Comparison of ENCODE assay signal across 19 mouse cellular contexts in the genomic region with DNA sequence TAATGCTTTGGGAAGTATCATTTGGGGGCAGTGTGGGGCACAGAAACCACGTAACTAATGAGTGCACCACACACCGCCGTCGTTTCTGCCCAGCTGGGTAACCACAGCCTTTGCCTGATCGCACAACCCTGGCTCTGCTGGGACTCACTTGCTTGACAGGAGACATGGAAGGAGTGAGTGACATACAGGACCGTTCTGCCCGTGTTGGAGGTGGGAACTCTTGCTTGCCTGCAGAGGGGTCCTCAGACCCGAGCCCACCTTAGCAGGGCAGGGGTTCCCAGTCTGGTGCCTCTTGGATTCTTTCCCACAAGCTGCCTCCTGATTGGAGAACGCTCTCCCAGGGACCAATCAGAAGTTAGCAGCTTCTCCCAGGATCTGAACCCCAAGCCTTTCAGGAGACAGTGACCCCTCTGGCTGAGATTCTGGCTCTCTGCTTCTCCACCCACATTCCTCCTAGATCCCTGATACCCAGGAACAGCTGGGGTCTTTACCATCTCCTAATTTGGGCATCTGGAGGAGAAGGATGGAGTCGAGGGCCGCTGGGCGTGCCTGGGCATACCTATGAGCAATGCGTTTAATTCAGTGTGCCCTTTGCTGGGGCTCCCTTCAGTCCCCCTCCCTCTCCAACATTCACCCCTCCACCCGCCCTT. TPM values are rescaled to one million over a fixed set of nuclear protein-coding genes. Genes with fewer than 3 reads are reported as not detected.
DNase-seq lines count a peak whose midpoint lies in the region; ATAC-seq and TF ChIP-seq lines count a peak whose summit lies in the region.
"Had no signal": no experiment of that assay in that cellular context is flagged by ENCODE, and none has a peak within 500 bp of the region (broad histone marks: within the 10 kb centered on the region; RNA-seq: fewer than 3 reads in every experiment).

No protein-coding gene starts in this region.

- peak; percentile 8 for DNase-seq in gastrocnemius, postnatal 10 days
- DNase-seq in gastrocnemius, postnatal 14 days, result no peak
- peak; percentile 1 for DNase-seq in right cerebral cortex, postnatal 4 days
- DNase-seq in right cerebral cortex, postnatal 14 days, result no peak
- DNase-seq in liver, result peak; percentile 7
- DNase-seq in stomach, postnatal 0 days (ENCODE audit: low spot score), result peak; percentile 12
- no peak for DNase-seq in layer of hippocampus, adult 11-12 months (ENCODE audit: low spot score)
- DNase-seq in heart, postnatal 10 days, result no peak
- DNase-seq: cerebellum, adult 11 months; cerebellum, postnatal 36 days; kidney, postnatal 4 days; lung, postnatal 10 days had no signal

- peaks cover 7% of the 10 kb centered on the region; the same call in 1 of the 2 replicates for H3K4me1 ChIP-seq in stomach, postnatal 0 days (replicated peaks; ENCODE audit: control insufficient read depth, insufficient read depth)

- intact Hi-C loops in gastrocnemius, postnatal 14 days (cut with DNase I; ENCODE audit: low total_unique reads), result loop anchor here (5.0 kb wide), 2 partner anchors 52 to 83 kb away; no protein-coding TSS in a partner anchor
- intact Hi-C loops in heart, postnatal 10 days (cut with DNase I), result loop anchor here (5.0 kb wide), 1 partner anchor 93 kb away; the partner anchor contains the start of gene Padi3

- no peak overlapping the region for H3K4me2 ChIP-seq in stomach, postnatal 0 days (replicated peaks; ENCODE audit: low read depth)

- no peak for TF ChIP-seq EP300 in stomach, postnatal 0 days (optimal IDR thresholded peaks at IDR 0.05)

- no peak overlapping the region for H3K4me3 ChIP-seq in stomach, postnatal 0 days (ENCODE audit: low read depth, low read length)

- no peak for ATAC-seq in stomach, postnatal 0 days (ENCODE audit: low FRiP score, low TSS enrichment)

- TF ChIP-seq CTCF in stomach, postnatal 0 days (IDR thresholded peaks at IDR 0.05; ENCODE audit: low read depth), result no peak

- H3K9me3 ChIP-seq in stomach, postnatal 0 days (ENCODE audit: control insufficient read depth, low read length), result no peaks in the 10 kb centered on the region
- H3K9me3 ChIP-seq: embryonic facial prominence, embryonic 12.5 days; intestine, embryonic 15.5 days; limb, embryonic 15.5 days; neural tube, embryonic 15.5 days had no signal

- H3K27ac ChIP-seq in stomach, postnatal 0 days (replicated peaks), result no peak overlapping the region
- H3K27ac ChIP-seq: embryonic facial prominence, embryonic 12.5 days; intestine, embryonic 15.5 days; left cerebral cortex, adult 2 months; limb, embryonic 15.5 days; neural tube, embryonic 15.5 days had no signal

- no peaks in the 10 kb centered on the region for H3K27me3 ChIP-seq in stomach, postnatal 0 days (ENCODE audit: control insufficient read depth, insufficient read depth, low read length)

- 48% methylated on average over 14 of the region's 14 CpGs for WGBS in stomach, postnatal 0 days

- no peaks in the 10 kb centered on the region for H3K36me3 ChIP-seq in stomach, postnatal 0 days (ENCODE audit: control insufficient read depth, insufficient read depth, low read length)
- H3K36me3 ChIP-seq: embryonic facial prominence, embryonic 12.5 days; intestine, embryonic 15.5 days; limb, embryonic 15.5 days; neural tube, embryonic 15.5 days had no signal

- H3K9ac ChIP-seq in stomach, postnatal 0 days (ENCODE audit: low read length), result no peak overlapping the region
- H3K9ac ChIP-seq: embryonic facial prominence, embryonic 12.5 days; limb, embryonic 15.5 days had no signal

RNA-seq across cellular contexts. Expression of gene Padi2, which starts 1.2 kb away (rescaled TPM):
- total RNA-seq in gastrocnemius, postnatal 10 days (2021), result 100 to 1,000 TPM in 1 of 2 experiments, 10 to 100 TPM in 1; 96.8 to 105 TPM
- 100 to 1,000 TPM; 101 to 150 TPM for total RNA-seq in gastrocnemius, postnatal 14 days (2021)
- 0.64 and 0.69 TPM in 2 replicates for polyA plus RNA-seq in stomach, postnatal 0 days (2015; fragmentation: Nextera tagmentation; extraction: Ambion mirVana)
- total RNA-seq in heart, postnatal 10 days (2021), result 1 to 10 TPM in 1 of 2 experiments, under 1 TPM in 1; 0.65 to 1.1 TPM

RNA-seq across cellular contexts. Expression of gene Sdhb, which starts 56.1 kb away (rescaled TPM):
- 100 to 1,000 TPM; 406 to 464 TPM for total RNA-seq in gastrocnemius, postnatal 10 days (2021)
- total RNA-seq in gastrocnemius, postnatal 14 days (2021), result 100 to 1,000 TPM; 480 to 609 TPM
- 374 and 382 TPM in 2 replicates for polyA plus RNA-seq in stomach, postnatal 0 days (2015; fragmentation: Nextera tagmentation; extraction: Ambion mirVana)
- total RNA-seq in heart, postnatal 10 days (2021), result 100 to 1,000 TPM; 725 to 746 TPM

RNA-seq across cellular contexts. Expression of gene Padi1, which starts 59.3 kb away (rescaled TPM):
- under 1 TPM in 1 of 2 experiments, not detected in 1; 0.09 TPM for total RNA-seq in gastrocnemius, postnatal 10 days (2021)
- under 1 TPM; 0.07 to 0.08 TPM for total RNA-seq in gastrocnemius, postnatal 14 days (2021)
- 1.3 and 2.1 TPM in 2 replicates for polyA plus RNA-seq in stomach, postnatal 0 days (2015; fragmentation: Nextera tagmentation; extraction: Ambion mirVana)
- not detected for total RNA-seq in heart, postnatal 10 days (2021)
- total RNA-seq: adrenal gland, postnatal 4 days had no signal
- polyA plus RNA-seq: midbrain, postnatal 0 days had no signal

Comparison
In these comparisons a context has a peak if more than half of its experiments do, and no peak if none do; other contexts are left out.
1. DNase-seq: peak in gastrocnemius, postnatal 10 days (single experiment), right cerebral cortex, postnatal 4 days (single experiment), liver (single experiment) and stomach, postnatal 0 days (single experiment); none in gastrocnemius, postnatal 14 days (single experiment), right cerebral cortex, postnatal 14 days (single experiment), layer of hippocampus, adult 11-12 months (single experiment) and heart, postnatal 10 days (0 of 2).
2. RNA of gene Padi2, which starts 1.2 kb away (total RNA-seq): 101 to 150 TPM in gastrocnemius, postnatal 14 days and 96.8 to 105 TPM in gastrocnemius, postnatal 10 days; 0.65 to 1.1 TPM in heart, postnatal 10 days; every median in the first group is over 10 times any median in the second.